Mouse (Mus musculus) kidney, embryonic 15.5 days (tissue): ENCODE results near the gene Efcab11. TPM values are rescaled to one million over a fixed set of nuclear protein-coding genes. Genes with fewer than 3 reads are reported as not detected.

ENCODE experiments used
- ATAC-seq: fragments of 200-750 bp; cut with Nextera tagmentation; replicated peaks from 2 replicates; pipeline ENCODE4 v1.8.0; 2017; ENCODE audit warnings: moderate TSS enrichment; ENCODE audit not compliant: low FRiP score
- H3K27ac ChIP-seq: fragments of 300-500 bp; sonication (generic); 2 replicates; pipeline ENCODE4 v1.5.1; 2015; ENCODE audit warnings: mild to moderate bottlenecking, inconsistent platforms
- H3K27me3 ChIP-seq: fragments of 300-500 bp; sonication (generic); 2 replicates; pipeline ENCODE4 v1.6.1; 2015; ENCODE audit warnings: inconsistent platforms
- H3K36me3 ChIP-seq: fragments of 300-500 bp; sonication (generic); 2 replicates; pipeline ENCODE4 v1.6.1; 2015; ENCODE audit warnings: inconsistent platforms
- H3K4me1 ChIP-seq: fragments of 300-500 bp; sonication (generic); 2 replicates; pipeline ENCODE4 v1.6.1; 2015; ENCODE audit warnings: inconsistent platforms
- H3K4me2 ChIP-seq: fragments of 300-500 bp; sonication (generic); 2 replicates; pipeline ENCODE4 v1.6.1; 2015; ENCODE audit warnings: moderate library complexity, mild to moderate bottlenecking, inconsistent platforms
- H3K4me3 ChIP-seq: fragments of 300-500 bp; sonication (generic); replicated peaks from 2 replicates; pipeline ENCODE4 v1.5.1; 2015; ENCODE audit warnings: mild to moderate bottlenecking, inconsistent platforms
- H3K9ac ChIP-seq: fragments of 300-500 bp; sonication (generic); 2 replicates; pipeline ENCODE4 v1.6.1; 2015; ENCODE audit warnings: mild to moderate bottlenecking, inconsistent platforms
- H3K9me3 ChIP-seq: fragments of 300-500 bp; sonication (generic); replicated peaks from 2 replicates; pipeline ENCODE4 v1.6.1; 2016; ENCODE audit warnings: inconsistent platforms
- WGBS: fragments of 180-500 bp; shearing (Covaris S2); methylation state at CpG from one replicate; pipeline ENCODE4 v1.1.7; 2015; ENCODE audit warnings: mixed read lengths; 5-methylcytosine and 5-hydroxymethylcytosine counted together
- polyA plus RNA-seq: library from polyadenylated mRNA; unstranded; fragments of >200 nt; fragmentation: Nextera tagmentation; extraction: Ambion mirVana; gene quantifications from 2 replicates; pipeline ENCODE4 v1.2.1, GENCODE M21; 2015

Gene Efcab11
- polyA plus RNA-seq, 1 experiment from 2014 or later: 10.7 TPM

GRCm38 (mm10) chr12:99794158-99794515 lies 90.1 kb downstream of the Efcab11 start:
- Histone ChIP-seq H3K4me3 (no peak overlapping the region), H3K27ac (no peak overlapping the region), H3K36me3 (no peaks in the 10 kb centered on the region), H3K9me3 (no peaks in the 10 kb centered on the region), H3K4me1 (peaks cover 17% of the 10 kb centered on the region), H3K9ac (no peak overlapping the region), H3K27me3 (no peaks in the 10 kb centered on the region), H3K4me2 (no peak overlapping the region)
- 34% methylated on average over 4 of the region's 4 CpGs for WGBS
- peak; percentile 79; the same call in 1 of the 2 replicates for ATAC-seq

- 19% methylated on average over 10 of the region's 10 CpGs for WGBS
- Histone ChIP-seq H3K27me3 (no peaks in the 10 kb centered on the region), H3K9ac (no peak overlapping the region), H3K27ac (no peak overlapping the region), H3K9me3 (no peaks in the 10 kb centered on the region), H3K4me1 (peaks cover 17% of the 10 kb centered on the region), H3K36me3 (no peaks in the 10 kb centered on the region), H3K4me3 (no peak overlapping the region), H3K4me2 (no peak overlapping the region)
- ATAC-seq: 0 out of 2 replicates have a peak, but pooled peaks have one; percentile 58
These were observed 90.6 kb downstream of the Efcab11 start for GRCm38 (mm10) chr12:99793465-99794157.

GRCm38 (mm10) chr12:99789283-99789960 lies 94.8 kb downstream of the Efcab11 start:
- Histone ChIP-seq H3K27ac (no peak overlapping the region), H3K27me3 (no peaks in the 10 kb centered on the region), H3K4me3 (no peak overlapping the region), H3K4me2 (no peak overlapping the region), H3K9me3 (no peaks in the 10 kb centered on the region), H3K9ac (no peak overlapping the region), H3K36me3 (no peaks in the 10 kb centered on the region), H3K4me1 (peaks cover 16% of the 10 kb centered on the region)
- 46% methylated on average over 5 of the region's 5 CpGs for WGBS
- ATAC-seq: no peak

- ATAC-seq: no peak
- H3K4me1 ChIP-seq: no peaks in the 10 kb centered on the region
- no peak overlapping the region for H3K27ac ChIP-seq
- no peak overlapping the region for H3K4me2 ChIP-seq
- 63% methylated on average over 5 of the region's 5 CpGs for WGBS
- no peaks in the 10 kb centered on the region for H3K9me3 ChIP-seq
- H3K36me3 ChIP-seq: no peaks in the 10 kb centered on the region
- H3K27me3 ChIP-seq: no peaks in the 10 kb centered on the region
- no peak overlapping the region for H3K9ac ChIP-seq
- no peak overlapping the region for H3K4me3 ChIP-seq
These were observed 102.5 kb downstream of the Efcab11 start for GRCm38 (mm10) chr12:99781774-99782173.

GRCm38 (mm10) chr12:99780396-99780795 lies 103.8 kb downstream of the Efcab11 start:
- ATAC-seq: no peak
- Histone ChIP-seq H3K4me2 (no peak overlapping the region), H3K9ac (no peak overlapping the region), H3K36me3 (no peaks in the 10 kb centered on the region), H3K27me3 (no peaks in the 10 kb centered on the region), H3K4me3 (no peak overlapping the region), H3K9me3 (no peaks in the 10 kb centered on the region), H3K4me1 (no peaks in the 10 kb centered on the region), H3K27ac (no peak overlapping the region)
- WGBS: 90% methylated on average over 3 of the region's 3 CpGs

- Histone ChIP-seq H3K9ac (no peak overlapping the region), H3K27me3 (no peaks in the 10 kb centered on the region), H3K4me3 (no peak overlapping the region), H3K27ac (no peak overlapping the region), H3K4me2 (no peak overlapping the region), H3K4me1 (no peaks in the 10 kb centered on the region), H3K36me3 (no peaks in the 10 kb centered on the region), H3K9me3 (no peaks in the 10 kb centered on the region)
- 83% methylated on average over 7 of the region's 7 CpGs for WGBS
- ATAC-seq: no peak
These were observed 104.3 kb downstream of the Efcab11 start for GRCm38 (mm10) chr12:99779908-99780307.

- no peaks in the 10 kb centered on the region for H3K27me3 ChIP-seq
- WGBS: 53% methylated on average over 8 of the region's 8 CpGs
These were observed 107.6 kb downstream of the Efcab11 start for GRCm38 (mm10) chr12:99776497-99777139.

GRCm38 (mm10) chr12:99774864-99775263 lies 109.4 kb downstream of the Efcab11 start:
- WGBS: 81% methylated on average over 2 of the region's 2 CpGs
- no peak for ATAC-seq
- H3K36me3 ChIP-seq: no peaks in the 10 kb centered on the region
- no peak overlapping the region for H3K4me3 ChIP-seq
- no peak overlapping the region for H3K9ac ChIP-seq
- no peaks in the 10 kb centered on the region for H3K9me3 ChIP-seq
- no peaks in the 10 kb centered on the region for H3K27me3 ChIP-seq
- H3K27ac ChIP-seq: no peak overlapping the region
- no peaks in the 10 kb centered on the region for H3K4me1 ChIP-seq
- H3K4me2 ChIP-seq: no peak overlapping the region

More at GRCm38 (mm10) chr12:99776497-99777139, 107.6 kb downstream of the Efcab11 start:
- no peak for ATAC-seq
- Histone ChIP-seq H3K9me3 (no peaks in the 10 kb centered on the region), H3K4me1 (no peaks in the 10 kb centered on the region), H3K9ac (no peak overlapping the region), H3K4me2 (no peak overlapping the region), H3K36me3 (no peaks in the 10 kb centered on the region), H3K27ac (no peak overlapping the region), H3K4me3 (no peak overlapping the region)

GRCm38 (mm10) chr12:99773636-99774193 lies 110.5 kb downstream of the Efcab11 start:
- no peaks in the 10 kb centered on the region for H3K36me3 ChIP-seq
- H3K27me3 ChIP-seq: no peaks in the 10 kb centered on the region
- ATAC-seq: no peak
- no peak overlapping the region for H3K4me3 ChIP-seq
- H3K9me3 ChIP-seq: no peaks in the 10 kb centered on the region
- no peak overlapping the region for H3K4me2 ChIP-seq
- H3K9ac ChIP-seq: no peak overlapping the region
- no peaks in the 10 kb centered on the region for H3K4me1 ChIP-seq
- 79% methylated on average over 5 of the region's 5 CpGs for WGBS
- H3K27ac ChIP-seq: no peak overlapping the region

- no peaks in the 10 kb centered on the region for H3K36me3 ChIP-seq
- no peaks in the 10 kb centered on the region for H3K4me1 ChIP-seq
- no peak overlapping the region for H3K9ac ChIP-seq
- H3K4me3 ChIP-seq: no peak overlapping the region
- no peaks in the 10 kb centered on the region for H3K27me3 ChIP-seq
- 83% methylated on average over 7 of the region's 7 CpGs for WGBS
- no peak for ATAC-seq
- H3K27ac ChIP-seq: no peak overlapping the region
- no peaks in the 10 kb centered on the region for H3K9me3 ChIP-seq
- H3K4me2 ChIP-seq: no peak overlapping the region
These were observed 113.2 kb downstream of the Efcab11 start for GRCm38 (mm10) chr12:99771018-99771417.

GRCm38 (mm10) chr12:99769626-99770025 lies 114.6 kb downstream of the Efcab11 start:
- no peak overlapping the region for H3K9ac ChIP-seq
- H3K4me1 ChIP-seq: no peaks in the 10 kb centered on the region
- no peak overlapping the region for H3K4me2 ChIP-seq
- no peak for ATAC-seq
- H3K27me3 ChIP-seq: no peaks in the 10 kb centered on the region
- no peak overlapping the region for H3K4me3 ChIP-seq
- H3K27ac ChIP-seq: no peak overlapping the region
- H3K9me3 ChIP-seq: no peaks in the 10 kb centered on the region
- H3K36me3 ChIP-seq: no peaks in the 10 kb centered on the region
- WGBS: 89% methylated on average over 3 of the region's 3 CpGs

- Histone ChIP-seq H3K27ac (no peak overlapping the region), H3K4me3 (no peak overlapping the region), H3K9me3 (no peaks in the 10 kb centered on the region), H3K4me2 (no peak overlapping the region), H3K36me3 (no peaks in the 10 kb centered on the region), H3K9ac (no peak overlapping the region), H3K27me3 (no peaks in the 10 kb centered on the region), H3K4me1 (no peaks in the 10 kb centered on the region)
- WGBS: 89% methylated on average over 11 of the region's 11 CpGs
- ATAC-seq: no peak
These were observed 116.5 kb downstream of the Efcab11 start for GRCm38 (mm10) chr12:99767691-99768090.
